Mouse (Mus musculus) lung, adult 2 months (tissue): ENCODE results near the gene Adam12. TPM values are rescaled to one million over a fixed set of nuclear protein-coding genes. Genes with fewer than 3 reads are reported as not detected.

ENCODE experiments used
- DNase-seq: peaks from one replicate; pipeline ENCODE4 v3.0.0; 2022
- H3K4me1 ChIP-seq: fragments of 200-500 bp; 2 replicates; pipeline ENCODE4 v1.6.1; 2011; ENCODE audit warnings: low read length; ENCODE audit not compliant: control insufficient read depth, insufficient read depth
- H3K4me3 ChIP-seq: fragments of 200-500 bp; replicated peaks from 2 replicates; pipeline ENCODE3; 2011; ENCODE audit warnings: low read depth, mild to moderate bottlenecking, control low read depth, low read length; ENCODE audit errors: extremely low read depth
- CTCF ChIP-seq: fragments of 200-500 bp; IDR thresholded peaks from 2 replicates; pipeline ENCODE4 v1.5.1; 2011; ENCODE audit warnings: mild to moderate bottlenecking, low read length, control low read depth; ENCODE audit not compliant: insufficient read depth
- POLR2A ChIP-seq: fragments of 200-500 bp; IDR thresholded peaks from 2 replicates; pipeline ENCODE4 v1.6.1; 2011; ENCODE audit warnings: low read depth, mild to moderate bottlenecking, control low read depth, low read length, borderline replicate concordance; ENCODE audit errors: extremely low read depth
- WGBS: fragments of 180-500 bp; shearing (Covaris S2); methylation state at CpG from one replicate; pipeline ENCODE4 v1.1.7; 2018; 5-methylcytosine and 5-hydroxymethylcytosine counted together
- polyA plus RNA-seq: library from polyadenylated mRNA; depleted of rRNA; stranded (reverse); fragments of >200 nt; gene quantifications from 2 replicates; pipeline ENCODE4 v1.2.3, GENCODE M21; 2012

Gene Adam12
- polyA plus RNA-seq, 1 experiment, result 1.1 TPM

GRCm38 (mm10) chr7:134227101-134227500 is 4.8 kb downstream of the Adam12 start:
- peaks cover 9% of the 10 kb centered on the region for H3K4me1 ChIP-seq
- no peak overlapping the region for H3K4me3 ChIP-seq
- no peak for DNase-seq
- TF ChIP-seq CTCF (no peak), POLR2A (no peak)
- WGBS, result 85% methylated on average over 4 of the region's 4 CpGs

- WGBS, result 88% methylated on average over 3 of the region's 3 CpGs
- H3K4me3 ChIP-seq, result no peak overlapping the region
- peaks cover 9% of the 10 kb centered on the region for H3K4me1 ChIP-seq
- TF ChIP-seq CTCF (no peak), POLR2A (no peak)
- DNase-seq, result no peak
Measured at GRCm38 (mm10) chr7:134226231-134226630, 5.7 kb downstream of the Adam12 start.

- H3K4me1 ChIP-seq, result peaks cover 9% of the 10 kb centered on the region
- TF ChIP-seq POLR2A (no peak), CTCF (no peak)
- H3K4me3 ChIP-seq, result peak overlapping the region; percentile 52
- 2% methylated on average over 89 of the region's 90 CpGs for WGBS
- peak; percentile 25 for DNase-seq
Measured at GRCm38 (mm10) chr7:134224741-134225612, 7.0 kb downstream of the Adam12 start.

GRCm38 (mm10) chr7:134224421-134224740 is 7.6 kb downstream of the Adam12 start:
- TF ChIP-seq POLR2A (no peak), CTCF (no peak)
- peaks cover 9% of the 10 kb centered on the region for H3K4me1 ChIP-seq
- DNase-seq, result peak; percentile 12
- H3K4me3 ChIP-seq, result peak overlapping the region; percentile 52
- WGBS, result under 1% methylated on average over 14 of the region's 14 CpGs

GRCm38 (mm10) chr7:134223444-134224161 is 8.3 kb downstream of the Adam12 start:
- DNase-seq, result peak; percentile 74
- Histone ChIP-seq H3K4me3 (no peak overlapping the region), H3K4me1 (peaks cover 9% of the 10 kb centered on the region)
- WGBS, result 21% methylated on average over 16 of the region's 16 CpGs
- peak; percentile 70 for TF ChIP-seq CTCF
- TF ChIP-seq POLR2A, result no peak

GRCm38 (mm10) chr7:134207956-134208355 is 24.0 kb downstream of the Adam12 start:
- TF ChIP-seq CTCF, result no peak
- no peak for TF ChIP-seq POLR2A
- 63% methylated on average over 10 of the region's 10 CpGs for WGBS
- Histone ChIP-seq H3K4me1 (no peaks in the 10 kb centered on the region), H3K4me3 (no peak overlapping the region)
- DNase-seq, result no peak

GRCm38 (mm10) chr7:134193089-134193488 is 38.9 kb downstream of the Adam12 start:
- H3K4me3 ChIP-seq, result no peak overlapping the region
- TF ChIP-seq CTCF (no peak), POLR2A (no peak)
- no peaks in the 10 kb centered on the region; the same call in 1 of the 2 replicates for H3K4me1 ChIP-seq
- WGBS, result 71% methylated on average over 3 of the region's 3 CpGs
- DNase-seq, result no peak

GRCm38 (mm10) chr7:134190101-134190500 is 41.8 kb downstream of the Adam12 start:
- WGBS, result 81% methylated on average over 6 of the region's 6 CpGs
- no peak for TF ChIP-seq POLR2A
- no peak for TF ChIP-seq CTCF

GRCm38 (mm10) chr7:134188565-134188964 is 43.4 kb downstream of the Adam12 start:
- 47% methylated on average over 6 of the region's 6 CpGs for WGBS
- H3K4me1 ChIP-seq, result no peaks in the 10 kb centered on the region; the same call in 1 of the 2 replicates
- no peak overlapping the region for H3K4me3 ChIP-seq
- TF ChIP-seq POLR2A (no peak), CTCF (no peak)
- DNase-seq, result no peak

More at GRCm38 (mm10) chr7:134190101-134190500, 41.8 kb downstream of the Adam12 start:
- no peaks in the 10 kb centered on the region; the same call in 1 of the 2 replicates for H3K4me1 ChIP-seq
- DNase-seq, result no peak
- H3K4me3 ChIP-seq, result no peak overlapping the region
